Mouse (Mus musculus) B cell, adult 62 days (primary cell): ENCODE measurements around the gene Gm9745. TPM values are rescaled to one million over a fixed set of nuclear protein-coding genes. Genes with fewer than 3 reads are reported as not detected.

Source experiments
- total RNA-seq: library from RNA; stranded (reverse); gene quantifications from 4 replicates; pipeline ENCODE4 v1.2.4, GENCODE M21; 2023

Gene Gm9745
- total RNA-seq: not detected in 4 replicates

DNA sequence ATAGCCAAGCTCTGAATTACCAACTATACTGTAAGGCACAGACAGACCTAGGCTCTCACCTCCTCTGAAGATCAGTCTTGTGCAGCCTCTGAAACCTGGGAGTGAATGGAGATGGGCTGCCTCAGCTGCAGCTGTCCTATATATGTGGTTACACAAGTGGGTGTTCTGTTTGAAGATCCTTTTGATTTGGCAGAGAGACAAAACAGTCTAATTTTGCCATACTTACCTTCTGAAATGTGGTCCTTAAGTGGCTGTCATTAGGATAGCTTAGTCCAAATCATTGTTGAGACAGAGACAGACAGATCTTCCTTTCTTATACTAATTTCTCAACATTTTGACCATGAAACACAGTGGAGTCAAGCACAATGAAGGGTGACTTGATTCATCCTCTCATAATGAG is at the start of gene Gm9745:
Gene Gm9745, minus strand, starts transcription at position 101 of the 400 bp plus-strand sequence.

GRCm38 (mm10) chr13:8995990-8996786 is 48.2 kb upstream of the Gm9745 start, which contains the start of gene Gtpbp4:
Gene Gtpbp4 (minus strand): TSS chr13:8996083.

GRCm38 (mm10) chr13:8952563-8952962 is 4.5 kb upstream of the Gm9745 start, which contains the start of gene Idi2:
Gene Idi2 (plus strand): TSS chr13:8952863.

Other genes starting within 250 kb of the Gm9745 start
- 38.2 to 52.1 TPM (median 48.1 TPM) in 4 replicates for gene Wdr37, start 76.3 kb downstream of the Gm9745 start, total RNA-seq
- 12.1 to 16.9 TPM (median 15.1 TPM) in 4 replicates for gene Idi1, start 62.7 kb downstream of the Gm9745 start, total RNA-seq
- gene Idi2, start 4.6 kb upstream of the Gm9745 start, total RNA-seq: not detected in 4 replicates
- gene Gtpbp4, start 47.9 kb upstream of the Gm9745 start, total RNA-seq: 109 to 120 TPM (median 115 TPM) in 4 replicates
- 70.0 to 75.5 TPM (median 72.5 TPM) in 4 replicates for gene Larp4b, start 145.7 kb upstream of the Gm9745 start, total RNA-seq